Mouse (Mus musculus): ENCODE data around the gene Acat2.
"Not testable (repeated sequence)": the region's sequence is repeated elsewhere in the genome, so short reads cannot be mapped to it uniquely, and the experiment has no call there.

The Acat2 gene

DNA sequence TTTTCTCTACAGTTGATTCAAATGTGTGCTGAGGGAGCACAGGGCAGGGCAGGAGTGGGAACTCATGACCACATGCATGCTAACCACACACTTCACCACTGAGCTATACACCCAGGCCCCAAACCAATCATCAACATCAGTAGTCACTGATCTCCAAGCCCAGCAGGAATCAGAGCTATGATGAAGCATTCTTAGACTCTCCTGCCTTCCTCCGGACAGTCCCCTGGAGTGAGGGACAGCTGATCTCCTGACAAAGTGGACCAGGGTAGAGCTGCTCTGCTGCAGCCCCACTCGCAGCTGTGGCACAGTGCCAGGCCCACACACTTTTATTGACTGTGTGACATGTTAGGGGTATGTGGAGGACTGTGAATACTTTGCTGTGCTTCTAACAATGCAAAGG, 1.2 kb downstream of the Acat2 start:
- DNase-seq (ENCODE audit: low spot score in 2 of 2) = not testable (repeated sequence)

DNA sequence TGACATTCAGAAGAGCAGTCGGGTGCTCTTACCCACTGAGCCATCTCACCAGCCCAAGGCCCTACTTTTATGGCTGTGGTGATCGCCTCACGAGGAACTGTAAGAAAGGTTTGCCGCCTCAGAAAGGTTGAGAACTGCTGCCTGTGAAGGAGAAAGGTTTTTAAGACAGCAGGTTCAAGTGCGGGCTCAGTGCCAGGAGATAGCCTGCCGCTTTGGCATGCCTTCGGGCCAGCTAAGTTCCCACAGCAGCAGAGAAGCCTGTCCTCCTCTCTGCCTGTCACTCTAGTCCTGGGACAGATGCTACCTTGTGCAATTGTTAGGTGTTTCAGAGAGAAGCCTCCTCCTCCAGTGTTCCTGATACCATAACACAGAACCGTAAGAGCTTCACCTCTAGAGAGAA, 3.9 kb downstream of the Acat2 start:
- DNase-seq (ENCODE audit: low spot score in 2 of 2) = no peak

DNA sequence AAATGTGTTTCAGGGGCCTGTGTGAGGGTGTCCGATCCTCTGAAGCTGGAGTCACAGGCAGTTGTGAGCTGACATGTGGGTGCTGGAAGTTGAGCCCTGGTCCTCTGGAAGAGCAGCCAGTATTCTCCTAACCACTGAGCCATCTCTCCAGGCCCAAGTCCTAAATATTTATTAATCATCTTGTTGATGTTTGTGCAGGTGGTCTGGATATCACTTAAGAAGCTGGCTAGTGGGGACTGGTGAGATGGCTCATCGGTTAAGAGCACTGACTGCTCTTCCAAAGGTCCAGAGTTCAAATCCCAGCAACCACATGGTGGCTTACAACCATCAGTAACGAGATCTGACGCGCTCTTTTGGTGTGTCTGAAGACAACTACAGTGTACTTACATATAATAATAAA, 10.9 kb downstream of the Acat2 start:
- DNase-seq (ENCODE audit: low spot score in 2 of 2) = no peak

DNA sequence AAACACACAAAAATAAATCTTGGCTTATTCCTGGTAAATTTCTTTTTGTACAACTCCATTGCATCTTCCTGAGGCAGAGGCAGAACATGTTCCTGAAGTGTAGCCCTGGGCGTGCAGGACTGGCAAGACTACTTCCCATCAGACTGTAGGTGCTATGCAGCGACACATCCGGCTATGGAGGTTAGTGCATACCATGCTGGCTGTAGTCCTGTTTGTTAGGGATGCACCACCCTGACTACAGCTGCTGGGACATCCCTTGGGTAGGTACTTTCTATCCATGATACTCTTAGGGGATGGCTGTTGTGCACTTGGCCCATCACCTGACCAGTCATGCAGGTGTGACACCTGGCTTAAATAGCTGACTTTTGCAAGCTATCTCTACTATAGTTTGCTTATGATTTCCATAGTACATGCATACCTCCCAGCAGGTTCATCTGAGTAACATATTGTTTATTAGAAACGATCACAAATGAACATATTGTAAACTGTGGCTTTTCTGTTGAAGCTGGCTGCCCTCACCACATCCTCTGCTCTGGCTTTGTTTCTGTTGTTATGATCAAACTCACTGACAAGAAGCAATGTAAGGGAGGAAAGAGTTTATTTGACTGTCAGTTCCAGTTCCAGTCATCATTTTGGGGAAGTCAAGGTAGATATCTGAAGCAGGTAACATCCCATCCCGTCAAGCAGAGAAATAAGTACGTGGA, 17.9 kb downstream of the Acat2 start:
- no peak for DNase-seq (ENCODE audit: low spot score in 2 of 2)

DNA sequence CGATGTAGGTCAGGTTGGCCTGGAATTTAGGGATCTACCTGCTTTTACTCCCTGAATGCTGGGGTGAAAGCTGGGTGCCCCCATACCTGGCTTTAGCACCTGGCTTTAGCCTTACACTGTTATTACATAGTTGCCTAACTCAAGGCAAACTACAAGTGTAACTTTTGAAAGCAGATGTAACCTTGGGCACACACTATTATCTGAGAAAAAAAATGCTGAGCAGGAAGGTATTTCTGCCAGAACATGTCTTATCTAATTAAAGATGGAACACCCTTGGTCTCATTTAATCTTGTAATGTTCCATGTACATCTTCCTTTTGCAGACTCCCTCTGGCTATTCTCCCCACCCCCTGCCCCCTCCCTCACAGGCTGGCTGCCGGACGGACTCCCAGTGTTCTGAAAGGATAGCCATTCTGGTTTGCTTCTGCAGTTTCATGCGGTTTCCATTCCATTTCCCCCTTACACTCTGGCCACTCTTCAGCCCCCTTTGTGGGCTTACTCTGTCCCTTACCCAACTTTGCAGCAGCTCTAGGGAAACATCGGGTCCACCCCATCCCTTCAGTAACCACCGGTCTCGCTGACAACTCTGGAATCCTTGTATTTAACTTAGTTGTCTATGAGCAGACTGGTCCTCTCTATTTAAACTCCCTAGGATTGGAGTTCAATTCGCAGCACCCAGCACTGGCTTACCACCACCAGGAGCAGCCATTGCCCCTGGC, 18.8 kb downstream of the Acat2 start:
- no peak for DNase-seq (ENCODE audit: low spot score in 2 of 2)

DNA sequence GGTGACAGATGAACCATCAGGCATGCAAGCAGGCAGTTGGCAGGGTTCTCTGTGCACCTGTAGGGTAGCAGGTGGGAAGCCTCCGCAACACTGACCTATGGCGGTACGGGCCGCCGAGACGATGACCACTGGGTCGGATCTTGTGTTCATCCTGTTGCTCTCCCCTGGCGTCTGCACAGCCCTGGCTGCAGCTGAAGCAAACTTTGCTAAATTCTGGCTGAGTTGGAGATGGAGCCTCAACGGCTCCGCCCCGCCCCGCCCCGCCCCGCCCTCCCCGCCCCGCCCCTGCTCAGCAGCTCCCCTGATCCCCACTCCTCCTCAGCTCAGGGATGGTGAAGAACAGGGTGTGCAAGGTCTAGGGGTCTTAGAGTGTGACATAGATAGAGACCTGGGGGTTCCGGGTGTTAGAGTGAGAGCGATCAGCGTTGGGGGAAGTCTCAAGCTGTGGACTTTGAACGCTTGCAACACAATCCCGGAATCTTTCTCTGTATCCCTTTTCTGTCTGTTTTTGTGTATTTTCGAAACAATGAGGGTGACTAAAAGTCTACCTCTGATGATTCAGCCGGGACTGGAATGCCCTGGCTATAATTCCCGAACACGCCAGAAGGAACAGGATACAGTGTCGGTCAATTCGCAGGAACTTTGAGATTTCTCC, 20.3 kb downstream of the Acat2 start, which contains the start of gene Acat3:
Gene Acat3 (minus strand): TSS at position 450 of the 655 bp plus-strand sequence.
- DNase-seq (ENCODE audit: low spot score in 2 of 2) = no peak

DNA sequence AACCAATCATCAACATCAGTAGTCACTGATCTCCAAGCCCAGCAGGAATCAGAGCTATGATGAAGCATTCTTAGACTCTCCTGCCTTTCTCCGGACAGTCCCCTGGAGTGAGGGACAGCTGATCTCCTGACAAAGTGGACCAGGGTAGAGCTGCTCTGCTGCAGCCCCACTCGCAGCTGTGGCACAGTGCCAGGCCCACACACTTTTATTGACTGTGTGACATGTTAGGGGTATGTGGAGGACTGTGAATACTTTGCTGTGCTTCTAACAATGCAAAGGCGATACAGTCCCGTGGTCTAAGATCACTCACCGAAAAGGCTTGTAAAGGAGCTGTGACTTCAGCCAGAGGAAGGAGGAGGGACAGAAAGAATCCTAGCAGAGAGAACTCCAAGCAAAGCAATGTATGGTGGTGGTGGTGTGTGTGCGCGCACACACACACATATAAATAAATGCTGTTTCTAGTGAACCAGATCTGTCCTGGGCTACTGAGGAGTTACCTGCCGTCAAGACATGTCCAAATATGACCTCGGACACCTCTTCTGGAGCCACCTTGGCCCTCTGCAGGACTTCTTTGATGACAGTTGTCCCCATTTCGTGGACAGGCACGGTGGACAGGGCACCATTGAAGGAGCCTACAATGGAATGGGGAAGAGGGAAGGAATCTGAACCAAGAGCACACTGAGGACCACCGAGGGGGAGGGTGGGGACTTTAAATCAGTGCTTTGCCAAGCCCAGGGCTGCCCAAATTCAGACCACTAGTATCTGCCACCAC, 21.0 kb downstream of the Acat2 start:
- DNase-seq (ENCODE audit: low spot score in 2 of 2) = not testable (repeated sequence)

DNA sequence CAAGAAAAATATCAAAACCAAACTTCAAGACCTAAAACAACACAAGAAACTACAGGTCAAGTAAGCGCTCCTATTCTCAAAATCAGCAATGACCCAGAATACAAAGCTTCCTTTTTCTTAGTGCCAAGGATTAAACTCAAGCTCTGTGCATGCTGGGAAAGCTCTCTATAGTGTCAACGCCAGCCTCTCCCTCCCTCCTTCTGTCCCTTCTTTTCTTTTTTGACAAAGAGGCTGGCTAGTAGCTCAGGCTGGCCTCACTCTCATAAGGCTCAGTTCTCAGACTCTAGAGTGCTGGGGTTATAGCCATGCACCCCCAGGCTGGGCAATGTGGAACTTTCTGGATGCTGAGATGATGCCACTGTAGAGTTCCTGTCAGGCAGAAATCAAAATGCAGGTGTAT, 22.5 kb downstream of the Acat2 start:
- no peak for DNase-seq (ENCODE audit: low spot score in 2 of 2)

DNA sequence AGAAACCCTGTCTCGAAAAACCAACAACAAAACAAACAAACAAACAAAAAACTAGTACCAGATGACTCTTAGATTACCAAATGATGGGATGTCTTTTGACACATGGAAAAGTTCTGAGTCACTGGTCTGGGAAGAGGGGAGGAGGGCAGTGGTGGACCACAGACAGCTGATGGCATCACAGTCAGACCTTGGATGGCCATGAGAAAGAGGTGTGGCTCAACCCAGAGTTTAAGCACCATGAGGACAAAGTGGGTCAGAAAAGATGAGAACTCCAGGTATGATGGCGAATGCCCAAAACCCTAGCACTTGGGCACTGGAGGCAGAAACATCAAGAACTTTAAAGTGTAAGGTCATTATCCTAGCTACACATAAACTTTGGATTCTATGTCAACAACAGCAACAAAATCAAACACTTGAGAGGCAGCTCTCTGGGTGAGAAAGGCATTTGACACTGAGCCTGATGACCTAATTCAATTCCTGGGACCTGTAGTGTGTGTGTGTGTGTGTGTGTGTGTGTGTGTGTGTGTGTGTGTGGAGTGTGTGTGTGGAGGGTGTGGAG, 23.1 kb downstream of the Acat2 start:
- no peak for DNase-seq (ENCODE audit: low spot score in 2 of 2)

DNA sequence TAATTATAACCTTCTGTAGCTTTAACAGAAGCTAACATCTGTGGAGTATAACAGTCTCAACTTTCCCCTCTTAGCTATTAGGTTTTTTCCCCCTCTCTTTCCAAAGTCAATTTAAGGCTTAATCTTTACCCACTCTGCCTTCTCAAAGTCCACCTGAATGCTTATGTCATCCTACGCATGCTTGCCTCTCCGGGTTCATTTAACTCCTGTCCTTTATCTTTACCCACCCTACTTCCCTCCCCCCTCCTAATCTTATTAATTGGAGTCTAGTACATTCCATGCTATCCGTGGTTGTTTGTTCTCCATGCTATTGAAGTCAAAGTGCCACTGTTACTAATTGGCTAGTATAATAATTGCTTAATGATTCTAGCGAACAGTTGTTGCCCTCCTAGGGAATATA, 24.8 kb downstream of the Acat2 start:
- no peak for DNase-seq (ENCODE audit: low spot score in 2 of 2)

DNA sequence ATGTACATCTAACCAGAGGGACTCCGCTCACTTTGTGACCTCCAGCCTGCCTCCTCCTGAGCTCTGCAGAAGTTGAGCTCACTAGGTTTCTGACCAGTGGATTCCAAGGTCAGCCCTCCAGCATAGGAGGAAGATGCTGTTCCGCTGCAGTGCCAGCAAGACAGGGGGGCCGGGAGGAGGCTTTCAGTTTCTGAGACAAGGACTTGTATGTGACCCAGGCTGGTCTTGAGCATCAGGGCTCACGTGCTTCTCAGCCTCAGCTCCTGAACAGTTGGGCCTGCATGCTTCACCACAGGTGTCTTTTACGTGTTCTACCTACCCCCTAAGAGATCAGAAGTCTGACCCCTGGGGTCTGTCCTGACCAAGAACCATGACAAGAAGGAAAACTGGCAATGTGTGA, 29.0 kb downstream of the Acat2 start:
- not testable (repeated sequence) for DNase-seq (ENCODE audit: low spot score in 2 of 2)

DNA sequence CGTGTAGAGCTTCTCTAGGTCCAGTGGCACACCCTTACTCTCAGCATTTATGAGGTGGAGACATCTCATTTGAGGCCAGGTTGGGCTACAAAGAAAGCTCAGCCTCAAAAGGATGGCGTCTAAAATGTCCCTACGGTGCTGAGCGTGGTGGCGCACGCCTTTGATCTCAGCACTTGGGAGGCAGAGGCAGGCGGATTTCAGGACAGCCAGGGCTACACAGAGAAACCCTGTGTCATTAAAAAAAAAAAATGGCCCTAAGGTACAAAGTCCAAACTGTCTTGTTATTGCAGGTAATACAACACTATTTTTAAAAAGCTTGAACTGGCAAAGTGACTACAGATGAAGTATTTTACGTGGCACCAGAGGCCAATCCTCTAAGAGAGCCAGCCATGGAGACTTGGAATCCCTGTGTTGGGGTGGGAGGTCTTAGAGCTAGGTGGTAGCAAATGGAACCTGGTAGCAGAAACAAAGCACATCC, 34.8 kb downstream of the Acat2 start:
- DNase-seq (ENCODE audit: low spot score in 2 of 2) = no peak

DNA sequence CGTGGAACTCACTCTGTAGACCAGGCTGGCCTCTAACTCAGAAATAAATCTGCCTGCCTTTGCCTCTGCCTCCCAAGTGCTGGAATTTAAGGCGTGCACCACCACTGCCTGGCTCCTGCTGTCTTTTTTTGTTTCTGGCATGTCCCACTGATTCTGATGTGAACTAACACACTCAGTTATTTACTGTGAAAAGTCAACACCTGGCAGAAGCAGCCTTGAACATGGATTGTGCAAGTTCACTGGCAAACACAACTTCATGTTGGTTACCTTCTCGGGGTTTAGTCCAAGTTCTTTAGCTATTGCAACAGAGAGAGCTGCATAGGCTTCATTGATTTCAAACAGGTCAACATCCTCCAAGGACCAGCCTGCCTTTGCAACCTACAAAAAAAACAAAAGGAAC, 35.5 kb downstream of the Acat2 start:
- no peak for DNase-seq (ENCODE audit: low spot score in 2 of 2)

DNA sequence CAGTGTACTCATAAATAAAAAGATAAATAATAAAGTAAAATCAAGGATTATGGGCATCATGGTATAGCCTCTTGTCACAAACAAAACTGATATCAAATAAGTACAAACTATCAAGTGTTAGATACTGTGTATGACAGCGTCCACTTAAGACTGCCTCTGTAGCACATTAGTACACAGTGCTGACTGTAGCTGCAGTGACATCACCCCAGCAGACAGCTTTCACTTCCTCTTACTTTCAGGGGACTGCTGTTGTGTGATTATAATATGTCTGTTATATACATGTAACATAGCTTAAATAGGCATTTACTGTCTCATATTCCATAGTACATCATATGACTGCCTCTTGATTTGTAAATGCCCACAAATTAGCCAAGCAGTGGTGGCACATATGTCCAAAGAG, 39.5 kb downstream of the Acat2 start:
- DNase-seq (ENCODE audit: low spot score in 2 of 2) = no peak

DNA sequence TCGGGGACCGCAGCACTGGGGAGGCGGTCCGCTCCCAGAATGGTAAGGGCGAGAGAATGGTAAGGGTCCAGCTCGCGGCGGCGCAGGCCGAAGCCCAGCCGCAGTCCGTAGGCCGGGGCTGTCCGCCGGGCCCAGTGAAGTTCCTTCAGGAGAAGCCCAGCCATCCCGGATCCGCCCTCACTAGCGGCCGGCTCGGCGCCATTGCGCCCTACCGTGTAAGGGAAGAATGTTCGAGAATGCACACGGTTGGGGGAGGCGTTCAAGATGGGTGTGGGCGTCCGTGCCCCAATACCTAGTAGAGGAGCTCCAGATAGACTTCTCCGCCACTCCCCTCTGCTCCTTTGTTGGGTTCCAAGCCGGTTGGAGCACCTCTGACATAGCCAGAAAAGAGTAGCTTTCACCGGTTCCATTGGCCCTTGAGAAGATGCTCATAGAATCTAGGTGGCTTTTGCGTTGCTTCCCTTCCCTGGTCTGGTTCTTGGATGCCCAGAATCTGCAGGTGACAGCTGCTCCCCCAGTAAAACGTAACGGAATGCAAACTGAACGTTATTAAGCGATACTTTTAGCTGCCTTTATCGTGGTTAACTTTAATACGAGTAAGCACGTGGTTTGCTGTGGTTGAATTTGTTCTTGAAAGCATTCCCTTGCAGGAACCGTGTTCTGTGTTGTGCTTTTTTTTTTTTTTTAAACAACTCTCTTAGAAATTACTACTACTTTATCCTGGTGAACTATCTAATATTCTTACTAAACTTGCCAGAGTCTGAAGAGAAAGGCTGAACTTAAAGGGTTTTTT, 43.8 kb downstream of the Acat2 start:
- peak; percentile 58 to 69 for DNase-seq (ENCODE audit: low spot score in 2 of 2)

DNA sequence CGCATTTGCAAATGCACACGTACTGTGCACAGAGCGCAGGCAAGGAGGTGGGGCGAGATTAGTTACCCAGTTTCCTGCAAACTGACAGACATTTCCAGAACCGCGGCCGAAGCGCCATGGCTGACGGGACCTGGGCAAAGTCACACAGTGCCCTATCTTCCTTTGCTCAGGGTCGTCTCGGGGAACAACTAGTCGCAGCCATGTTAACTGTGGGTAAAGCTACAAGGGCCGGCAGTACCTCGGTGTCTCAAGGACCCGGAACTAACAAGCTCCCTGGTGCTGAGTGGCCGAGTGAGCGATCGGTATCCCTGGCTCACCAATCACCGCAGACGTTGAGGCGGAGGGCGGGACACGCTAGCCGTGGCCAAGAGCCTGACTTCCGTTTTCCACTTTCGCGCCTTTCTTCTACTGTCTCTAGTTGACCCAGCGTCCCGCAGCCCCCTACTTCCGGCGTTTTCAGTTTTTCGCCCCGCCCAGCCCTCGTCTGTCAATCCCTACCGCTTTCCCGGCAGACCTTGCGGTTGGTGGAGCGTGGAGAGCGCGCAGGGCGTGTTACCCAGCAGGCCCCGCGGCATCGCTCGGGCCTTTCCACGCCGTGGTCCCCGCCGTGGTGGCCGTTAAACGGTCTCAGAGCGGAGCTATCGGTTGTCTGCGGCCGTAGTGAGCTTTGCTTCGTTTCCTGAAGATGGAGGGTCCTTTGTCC, 44.5 kb downstream of the Acat2 start, which contains the start of gene Mrpl18:
Gene Mrpl18 (minus strand): TSS at position 465 of the 703 bp plus-strand sequence.
- DNase-seq (ENCODE audit: low spot score in 2 of 2) = peak; percentile 100

DNA sequence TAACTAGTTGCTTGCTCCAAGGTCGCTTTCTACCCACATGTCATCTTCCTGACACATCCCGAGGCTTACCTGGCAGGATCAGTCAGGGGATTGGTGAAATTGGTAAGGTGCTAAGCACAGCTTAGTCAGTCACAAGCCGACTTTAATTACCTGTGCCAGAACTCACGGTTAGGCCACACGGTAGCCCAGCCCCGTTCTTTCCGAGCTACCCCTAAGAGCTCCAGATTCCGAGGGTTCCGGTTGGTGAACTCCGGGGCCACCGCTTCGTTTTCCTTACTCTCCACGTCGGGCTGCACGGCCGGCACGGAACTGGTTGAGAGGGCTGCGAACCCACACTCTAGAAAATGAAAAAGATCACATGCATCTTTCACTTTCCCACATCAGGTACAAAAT, 45.1 kb downstream of the Acat2 start, which contains the start of gene Tcp1:
Gene Tcp1 (plus strand): TSS at position 214 of the 393 bp plus-strand sequence.
- DNase-seq (ENCODE audit: low spot score in 2 of 2) = peak; percentile 46 to 47

DNA sequence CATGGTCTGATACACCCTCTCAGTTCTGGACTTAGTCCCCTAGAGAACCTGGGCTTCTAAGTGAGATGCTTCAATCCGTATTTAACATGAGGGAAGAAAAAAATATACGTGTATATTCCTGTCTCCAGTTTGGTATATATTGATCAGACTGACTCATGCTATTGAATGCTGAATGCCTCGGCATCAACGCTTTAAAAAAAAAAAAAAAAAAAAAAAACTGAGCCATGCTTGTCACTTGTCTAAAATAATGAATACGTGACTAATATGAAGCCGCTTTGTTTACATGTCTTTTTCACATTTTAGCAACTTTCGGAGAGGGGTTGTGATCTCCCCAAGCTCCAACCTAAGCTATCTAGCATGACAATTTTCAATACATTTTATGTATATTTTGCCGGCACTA, 50.2 kb downstream of the Acat2 start:
- DNase-seq (ENCODE audit: low spot score in 2 of 2) = no peak

DNA sequence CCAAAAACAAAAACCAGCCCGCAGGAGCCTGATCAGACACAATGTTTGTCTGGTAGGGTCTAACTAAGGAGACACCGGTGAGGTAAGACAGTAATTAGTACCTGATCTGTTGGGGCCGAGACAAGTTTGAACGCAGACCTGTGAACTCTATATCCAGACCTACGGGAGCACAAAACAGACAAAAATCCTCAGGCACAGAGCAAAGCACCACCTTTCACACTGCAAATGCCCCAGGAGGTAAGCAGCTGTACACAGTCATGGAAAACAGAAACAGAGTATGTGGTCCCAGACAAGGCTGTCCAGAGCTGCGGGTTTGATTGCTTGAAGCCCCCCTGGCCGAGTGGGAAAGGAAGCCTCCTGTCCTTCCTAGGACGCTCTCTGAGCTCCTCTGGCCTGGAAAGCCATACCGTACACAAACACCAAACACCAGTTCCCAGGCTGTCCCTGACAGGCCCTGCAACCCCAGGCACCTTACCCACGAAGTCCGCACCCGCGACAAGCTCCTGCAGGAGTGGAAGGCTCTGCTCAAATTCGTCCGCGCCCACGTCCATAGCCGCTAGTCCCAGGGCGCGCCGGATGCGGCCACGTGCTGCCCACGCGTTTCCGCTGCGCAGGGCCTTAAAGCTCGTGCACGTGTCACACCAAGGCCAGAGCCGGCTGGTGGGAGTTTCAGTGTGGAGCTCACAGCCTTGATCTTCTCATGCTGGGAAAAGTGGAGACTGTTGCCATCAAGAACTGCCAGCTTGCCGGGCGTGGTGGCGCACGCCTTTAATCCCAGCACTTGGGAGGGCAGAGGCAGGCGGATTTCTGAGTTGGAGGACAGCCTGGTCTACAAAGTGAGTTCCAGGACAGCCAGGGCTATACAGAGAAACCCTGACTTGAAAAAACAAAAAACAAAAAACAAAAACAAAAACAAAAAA, 50.9 kb downstream of the Acat2 start, which contains the start of gene Pnldc1:
Gene Pnldc1 (minus strand): TSS at position 870 of the 920 bp plus-strand sequence.
- no peak for DNase-seq (ENCODE audit: low spot score in 2 of 2)

All from right cerebral cortex, postnatal 10 days (tissue).